47 mouse cellular contexts compared by ENCODE assay signal in genomic region chr16:89174435-89174834, GRCm38 (mm10). TPM values are rescaled to one million over a fixed set of nuclear protein-coding genes. Genes with fewer than 3 reads are reported as not detected.
"Had no signal": no experiment of that assay in that cellular context is flagged by ENCODE, and none has a peak within 500 bp of the region (broad histone marks: within the 10 kb centered on the region; RNA-seq: fewer than 3 reads in every experiment).

1110057P08Rik (plus strand) TSS chr16:89174735.

- H3K4me1 ChIP-seq: limb, embryonic 10.5 days; limb, embryonic 12.5 days; limb, embryonic 13.5 days; limb, embryonic 15.5 days; liver, embryonic 12.5 days; liver, embryonic 13.5 days; liver, embryonic 15.5 days; lung, embryonic 15.5 days; megakaryocyte, embryonic 14.5 days; midbrain, embryonic 10.5 days; midbrain, embryonic 12.5 days; midbrain, embryonic 13.5 days; midbrain, embryonic 15.5 days; neural tube, embryonic 12.5 days had no signal

- H3K36me3 ChIP-seq: limb, embryonic 10.5 days; limb, embryonic 12.5 days; limb, embryonic 13.5 days; limb, embryonic 15.5 days; liver, embryonic 12.5 days; liver, embryonic 13.5 days; liver, embryonic 15.5 days; lung, embryonic 15.5 days; midbrain, embryonic 10.5 days; midbrain, embryonic 12.5 days; midbrain, embryonic 13.5 days; midbrain, embryonic 15.5 days; neural tube, embryonic 12.5 days had no signal

- DNase-seq: left cerebral cortex, postnatal 4 days; liver; liver, embryonic 13.5 days; liver, postnatal 0 days; lung, adult 18-20 months; lung, adult 2 months; lung, embryonic 14.5 days; lung, postnatal 10 days; lung, postnatal 14 days; lung, postnatal 36 days; lung, postnatal 4 days; midbrain, embryonic 14.5 days had no signal

- H3K27me3 ChIP-seq: limb, embryonic 12.5 days; limb, embryonic 13.5 days; limb, embryonic 15.5 days; liver, embryonic 12.5 days; liver, embryonic 13.5 days; liver, embryonic 15.5 days; lung, embryonic 15.5 days; megakaryocyte, embryonic 14.5 days; midbrain, embryonic 12.5 days; midbrain, embryonic 13.5 days; midbrain, embryonic 15.5 days; neural tube, embryonic 12.5 days had no signal

- H3K4me3 ChIP-seq: left cerebral cortex, adult 2 months; limb, embryonic 10.5 days; limb, embryonic 12.5 days; limb, embryonic 13.5 days; limb, embryonic 15.5 days; liver, embryonic 12.5 days; liver, embryonic 13.5 days; liver, embryonic 15.5 days; lung, embryonic 15.5 days; megakaryocyte, embryonic 14.5 days; midbrain, embryonic 10.5 days; midbrain, embryonic 12.5 days; midbrain, embryonic 13.5 days; midbrain, embryonic 15.5 days; myocyte; neural tube, embryonic 12.5 days had no signal

- H3K4me2 ChIP-seq: limb, embryonic 12.5 days; limb, embryonic 13.5 days; limb, embryonic 15.5 days; liver, embryonic 11.5 days; liver, embryonic 12.5 days; liver, embryonic 13.5 days; liver, embryonic 15.5 days; lung, embryonic 14.5 days; lung, embryonic 15.5 days; midbrain, embryonic 12.5 days; midbrain, embryonic 13.5 days; midbrain, embryonic 15.5 days; neural tube, embryonic 12.5 days had no signal

- H3K27ac ChIP-seq: left cerebral cortex, adult 2 months; limb, embryonic 10.5 days; limb, embryonic 12.5 days; limb, embryonic 13.5 days; limb, embryonic 15.5 days; liver, embryonic 12.5 days; liver, embryonic 13.5 days; liver, embryonic 14.5 days; liver, embryonic 15.5 days; lung, embryonic 15.5 days; macrophage; midbrain, embryonic 10.5 days; midbrain, embryonic 12.5 days; midbrain, embryonic 13.5 days; midbrain, embryonic 15.5 days; neural tube, embryonic 12.5 days had no signal

- H3K9me3 ChIP-seq: limb, embryonic 10.5 days; limb, embryonic 12.5 days; limb, embryonic 13.5 days; limb, embryonic 15.5 days; liver, embryonic 12.5 days; liver, embryonic 13.5 days; liver, embryonic 15.5 days; lung, embryonic 15.5 days; megakaryocyte, embryonic 14.5 days; midbrain, embryonic 10.5 days; midbrain, embryonic 12.5 days; midbrain, embryonic 13.5 days; midbrain, embryonic 15.5 days; neural tube, embryonic 12.5 days had no signal

- ATAC-seq: liver, embryonic 12.5 days; liver, postnatal 0 days; lung, postnatal 0 days; midbrain, embryonic 13.5 days; midbrain, embryonic 15.5 days; midbrain, embryonic 16.5 days had no signal

- H3K9ac ChIP-seq: limb, embryonic 12.5 days; limb, embryonic 13.5 days; limb, embryonic 15.5 days; liver, embryonic 12.5 days; liver, embryonic 13.5 days; liver, embryonic 14.5 days; liver, embryonic 15.5 days; liver, postnatal 0 days; lung, embryonic 14.5 days; lung, embryonic 15.5 days; midbrain, embryonic 12.5 days; midbrain, embryonic 13.5 days; midbrain, embryonic 15.5 days; neural tube, embryonic 12.5 days had no signal

RNA-seq across cellular contexts. Expression of gene 1110057P08Rik, which starts in this region (rescaled TPM):
- total RNA-seq: left cerebral cortex, adult 2 months; left cerebral cortex, adult 8-10 months; left cerebral cortex, postnatal 10 days; left cerebral cortex, postnatal 14 days; left cerebral cortex, postnatal 25 days; left cerebral cortex, postnatal 36 days; left cerebral cortex, postnatal 4 days; liver, adult 2 months; megakaryocyte progenitor cell, adult 5-6 weeks; megakaryocyte, adult 5-6 weeks; megakaryocyte-erythroid progenitor cell, adult 5-6 weeks; monocyte, adult 5-6 weeks had no signal
- polyA plus RNA-seq: limb, embryonic 10.5 days; limb, embryonic 11.5 days; limb, embryonic 12.5 days; limb, embryonic 13.5 days; limb, embryonic 14.5 days; limb, embryonic 15.5 days; liver, adult 2 months; liver, embryonic 11.5 days; liver, embryonic 12.5 days; liver, embryonic 13.5 days; liver, embryonic 14.5 days; liver, embryonic 15.5 days; liver, embryonic 16.5 days; liver, postnatal 0 days; lung, adult 2 months; lung, embryonic 14.5 days; lung, embryonic 15.5 days; lung, embryonic 16.5 days; lung, postnatal 0 days; macrophage; midbrain, embryonic 10.5 days; midbrain, embryonic 12.5 days; midbrain, embryonic 13.5 days; midbrain, embryonic 14.5 days; midbrain, embryonic 15.5 days; midbrain, embryonic 16.5 days; myocyte; neural tube, embryonic 11.5 days; neural tube, embryonic 12.5 days had no signal
